Mouse (Mus musculus) olfactory bulb, adult 2 months (tissue): ENCODE results near the gene Tbxas1.

ENCODE experiments used
- CTCF ChIP-seq: fragments of 200-500 bp; IDR thresholded peaks from 2 replicates; pipeline ENCODE4 v1.5.1; 2012; ENCODE audit warnings: low read depth, mild to moderate bottlenecking, low read length, moderate library complexity; ENCODE audit not compliant: insufficient read depth
- POLR2A ChIP-seq: fragments of 200-500 bp; IDR thresholded peaks from 2 replicates; pipeline ENCODE4 v1.6.1; 2012; ENCODE audit warnings: mild to moderate bottlenecking, low read depth, low read length, moderate library complexity; ENCODE audit not compliant: insufficient read depth

DNA sequence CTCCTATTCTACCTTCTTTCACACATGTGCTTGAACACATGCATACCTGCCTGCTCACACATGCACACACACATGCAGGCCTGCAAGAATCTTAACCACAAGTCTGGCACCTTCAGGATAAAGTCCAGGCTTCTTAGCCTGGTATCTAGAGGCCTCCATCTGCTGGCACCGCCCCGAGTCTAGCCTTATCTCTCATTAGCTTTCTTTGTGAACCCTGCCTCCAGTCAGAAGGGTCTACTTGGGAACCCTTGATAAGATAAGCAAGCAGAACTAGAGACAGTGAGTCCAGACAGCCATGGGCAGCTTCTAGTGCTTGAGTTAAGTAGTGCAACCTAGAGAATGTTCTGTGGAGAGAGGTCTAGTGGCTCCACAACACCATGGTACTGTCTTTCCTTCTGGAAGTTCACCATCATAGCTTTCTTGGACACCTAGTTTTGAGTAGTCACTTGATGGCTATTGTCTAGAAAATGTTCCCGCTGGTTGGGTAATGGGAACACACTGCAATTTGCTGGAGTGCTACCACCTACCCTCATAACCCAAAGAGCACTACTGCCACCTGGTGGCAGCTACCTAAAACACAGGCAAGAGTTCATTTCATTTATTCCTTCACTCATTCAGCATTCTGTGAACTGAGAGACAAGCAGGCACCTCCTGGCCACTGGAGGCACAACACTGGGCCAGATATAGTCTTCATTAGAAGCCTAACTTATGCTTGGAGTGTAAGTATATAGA lies 35.8 kb downstream of the Tbxas1 start:
- TF ChIP-seq CTCF (no peak), POLR2A (no peak)
